Mouse (Mus musculus): Measurements from ENCODE around the gene Elmo2.

GRCm38 (mm10) chr2:165310818-165311425, 15.4 kb downstream of the Elmo2 start:
- no peak for TF ChIP-seq ZC3H11A (IDR thresholded peaks at IDR 0.05; ENCODE audit: borderline replicate concordance, low read depth, low read length)
- TF ChIP-seq HCFC1 (IDR thresholded peaks at IDR 0.05; ENCODE audit: borderline replicate concordance, insufficient read depth, low read length) = no peak
- TF ChIP-seq CHD2 (IDR thresholded peaks at IDR 0.05; ENCODE audit: low read depth, low read length) = no peak
- TF ChIP-seq ZNF384 (IDR thresholded peaks at IDR 0.05; ENCODE audit: low read depth, low read length) = no peak
- no peak for TF ChIP-seq MAFK (IDR thresholded peaks at IDR 0.05; ENCODE audit: insufficient read depth, low read depth, low read length)
